Comparison of ENCODE assay signal across 20 mouse cellular contexts in the genomic region with DNA sequence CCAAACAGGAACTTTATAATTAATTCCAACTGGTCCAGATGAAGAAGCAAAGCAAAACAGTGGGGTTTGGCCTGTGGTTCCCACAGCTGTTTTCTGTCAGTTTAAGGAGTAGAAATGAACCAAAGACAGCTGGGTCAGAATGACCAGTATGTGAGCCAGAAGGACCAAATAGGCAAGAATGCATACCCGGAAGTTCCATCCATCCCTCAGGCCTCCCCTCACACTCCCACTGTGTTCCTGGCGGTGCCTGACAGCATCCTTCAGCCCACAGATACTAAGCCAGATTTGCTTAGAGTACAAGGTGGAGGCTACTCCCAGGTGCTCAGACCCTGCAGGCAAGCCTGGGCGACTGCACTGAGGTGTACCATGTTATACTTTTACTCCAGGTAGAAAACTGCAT. TPM values are rescaled to one million over a fixed set of nuclear protein-coding genes. Genes with fewer than 3 reads are reported as not detected.
A peak's percentile ranks its signal among the peaks of the same experiment; 100 is the strongest.
DNase-seq lines count a peak whose midpoint lies in the region; ATAC-seq and TF ChIP-seq lines count a peak whose summit lies in the region.
"Had no signal": no experiment of that assay in that cellular context is flagged by ENCODE, and none has a peak within 500 bp of the region (broad histone marks: within the 10 kb centered on the region; RNA-seq: fewer than 3 reads in every experiment).

No protein-coding gene starts in this region.

- no peaks in the 10 kb centered on the region; the same call in 1 of the 2 replicates for H3K9me3 ChIP-seq in lung, embryonic 14.5 days (ENCODE audit: low read depth, low read length)
- no peaks in the 10 kb centered on the region for H3K9me3 ChIP-seq in embryonic facial prominence, embryonic 14.5 days (ENCODE audit: control insufficient read depth, low read length)
- no peaks in the 10 kb centered on the region for H3K9me3 ChIP-seq in kidney, postnatal 0 days (replicated peaks; ENCODE audit: low read length)
- H3K9me3 ChIP-seq in stomach, embryonic 15.5 days = no peaks in the 10 kb centered on the region
- H3K9me3 ChIP-seq: embryonic facial prominence, embryonic 12.5 days; forebrain, embryonic 13.5 days; hindbrain, embryonic 10.5 days; liver, embryonic 15.5 days; midbrain, embryonic 13.5 days had no signal

- no peaks in the 10 kb centered on the region for H3K27me3 ChIP-seq in lung, embryonic 14.5 days (ENCODE audit: insufficient read depth, low read length)
- no peaks in the 10 kb centered on the region for H3K27me3 ChIP-seq in embryonic facial prominence, embryonic 14.5 days (replicated peaks; ENCODE audit: control insufficient read depth, insufficient read depth, low read length)
- no peaks in the 10 kb centered on the region for H3K27me3 ChIP-seq in kidney, postnatal 0 days (ENCODE audit: insufficient read depth, low read length)
- H3K27me3 ChIP-seq in stomach, embryonic 15.5 days (replicated peaks) = no peaks in the 10 kb centered on the region
- H3K27me3 ChIP-seq: embryonic facial prominence, embryonic 12.5 days; forebrain, embryonic 13.5 days; liver, embryonic 15.5 days; midbrain, embryonic 13.5 days had no signal

- 41% methylated on average over 3 of the region's 3 CpGs for WGBS in lung, embryonic 14.5 days
- 39% methylated on average over 3 of the region's 3 CpGs for WGBS in embryonic facial prominence, embryonic 14.5 days
- WGBS in kidney, postnatal 0 days = 18% methylated on average over 3 of the region's 3 CpGs
- 46% methylated on average over 3 of the region's 3 CpGs for WGBS in stomach, embryonic 15.5 days

- no peak for TF ChIP-seq CTCF in lung, embryonic 14.5 days (IDR thresholded peaks at IDR 0.05; ENCODE audit: low read depth)
- no peak for TF ChIP-seq CTCF in kidney, postnatal 0 days (IDR thresholded peaks at IDR 0.05; ENCODE audit: low read depth)

- no peak overlapping the region for H3K4me2 ChIP-seq in lung, embryonic 14.5 days
- H3K4me2 ChIP-seq in embryonic facial prominence, embryonic 14.5 days (ENCODE audit: low read depth, low read length) = no peak overlapping the region
- no peak overlapping the region for H3K4me2 ChIP-seq in kidney, postnatal 0 days (ENCODE audit: low read length)
- H3K4me2 ChIP-seq in stomach, embryonic 15.5 days = no peak overlapping the region
- H3K4me2 ChIP-seq: embryonic facial prominence, embryonic 12.5 days; forebrain, embryonic 13.5 days; liver, embryonic 15.5 days; midbrain, embryonic 13.5 days had no signal

- peak; percentile 81; the same call in 1 of the 2 replicates for ATAC-seq in lung, embryonic 14.5 days (ENCODE audit: insufficient read depth)
- ATAC-seq in embryonic facial prominence, embryonic 14.5 days (ENCODE audit: low read depth) = 0 out of 2 replicates have a peak, but pooled peaks have one; percentile 30
- peak; percentile 80 for ATAC-seq in kidney, postnatal 0 days (replicated peaks; ENCODE audit: low FRiP score, low read depth)
- ATAC-seq in stomach, embryonic 15.5 days (ENCODE audit: insufficient read depth, low FRiP score, low read depth) = peak; percentile 57; the same call in 1 of the 2 replicates
- ATAC-seq: CD4-positive, CD25-positive, alpha-beta regulatory T cell, adult 4 months; forebrain, embryonic 13.5 days; intestine, embryonic 16.5 days; midbrain, embryonic 13.5 days had no signal

- peak; percentile 51 for DNase-seq in lung, embryonic 14.5 days
- DNase-seq in lung, adult 18-20 months = no peak
- no peak for DNase-seq in embryonic facial prominence, embryonic 14.5 days (ENCODE audit: low spot score)
- DNase-seq in kidney, postnatal 0 days (ENCODE audit: low spot score) = peak; percentile 91
- DNase-seq in adrenal gland, adult 18-20 months (ENCODE audit: low spot score in 2 of 2) = no peak
- DNase-seq in right cerebral cortex, postnatal 4 days = no peak
- DNase-seq: adrenal gland, adult 8-10 months; cerebellum, postnatal 10 days; gastrocnemius, postnatal 10 days; left cerebral cortex, postnatal 4 days; thymus, postnatal 14 days had no signal

- H3K9ac ChIP-seq in lung, embryonic 14.5 days = no peak overlapping the region
- H3K9ac ChIP-seq in embryonic facial prominence, embryonic 14.5 days (ENCODE audit: low read depth, low read length) = no peak overlapping the region
- H3K9ac ChIP-seq in kidney, postnatal 0 days (ENCODE audit: low read depth, low read length) = no peak overlapping the region
- H3K9ac ChIP-seq in stomach, embryonic 15.5 days = no peak overlapping the region
- H3K9ac ChIP-seq: embryonic facial prominence, embryonic 12.5 days; forebrain, embryonic 13.5 days; liver, embryonic 15.5 days; midbrain, embryonic 13.5 days had no signal

- no peaks in the 10 kb centered on the region for H3K4me1 ChIP-seq in lung, embryonic 14.5 days (ENCODE audit: insufficient read depth)
- no peaks in the 10 kb centered on the region for H3K4me1 ChIP-seq in embryonic facial prominence, embryonic 14.5 days (ENCODE audit: control insufficient read depth, insufficient read depth, low read length)
- no peaks in the 10 kb centered on the region for H3K4me1 ChIP-seq in kidney, postnatal 0 days (replicated peaks; ENCODE audit: insufficient read depth, low read length)
- no peaks in the 10 kb centered on the region for H3K4me1 ChIP-seq in stomach, embryonic 15.5 days
- H3K4me1 ChIP-seq: embryonic facial prominence, embryonic 12.5 days; forebrain, embryonic 13.5 days; hindbrain, embryonic 10.5 days; liver, embryonic 15.5 days; midbrain, embryonic 13.5 days had no signal

- H3K36me3 ChIP-seq in lung, embryonic 14.5 days (ENCODE audit: insufficient read depth) = no peaks in the 10 kb centered on the region
- no peaks in the 10 kb centered on the region for H3K36me3 ChIP-seq in embryonic facial prominence, embryonic 14.5 days (ENCODE audit: control insufficient read depth, insufficient read depth, low read length)
- H3K36me3 ChIP-seq in kidney, postnatal 0 days (ENCODE audit: insufficient read depth, low read length) = no peaks in the 10 kb centered on the region
- no peaks in the 10 kb centered on the region for H3K36me3 ChIP-seq in stomach, embryonic 15.5 days
- H3K36me3 ChIP-seq: embryonic facial prominence, embryonic 12.5 days; hindbrain, embryonic 10.5 days; liver, embryonic 15.5 days; midbrain, embryonic 13.5 days had no signal

- H3K4me3 ChIP-seq in lung, embryonic 14.5 days (ENCODE audit: low read depth, low read length) = no peak overlapping the region
- H3K4me3 ChIP-seq in embryonic facial prominence, embryonic 14.5 days (ENCODE audit: low read depth, low read length) = no peak overlapping the region
- H3K4me3 ChIP-seq in kidney, postnatal 0 days (replicated peaks; ENCODE audit: low read depth, low read length) = no peak overlapping the region
- H3K4me3 ChIP-seq in stomach, embryonic 15.5 days (replicated peaks) = no peak overlapping the region
- H3K4me3 ChIP-seq: embryonic facial prominence, embryonic 12.5 days; forebrain, embryonic 13.5 days; hindbrain, embryonic 10.5 days; liver, embryonic 15.5 days; midbrain, embryonic 13.5 days had no signal

- no peak overlapping the region for H3K27ac ChIP-seq in lung, embryonic 14.5 days (ENCODE audit: low read depth)
- H3K27ac ChIP-seq in embryonic facial prominence, embryonic 14.5 days (replicated peaks; ENCODE audit: low read depth, low read length) = no peak overlapping the region
- no peak overlapping the region for H3K27ac ChIP-seq in kidney, postnatal 0 days
- no peak overlapping the region for H3K27ac ChIP-seq in stomach, embryonic 15.5 days
- H3K27ac ChIP-seq: embryonic facial prominence, embryonic 12.5 days; forebrain, embryonic 13.5 days; hindbrain, embryonic 10.5 days; liver, embryonic 15.5 days; midbrain, embryonic 13.5 days had no signal

RNA-seq across cellular contexts. Expression of gene Msrb2, which starts 35.3 kb away (rescaled TPM):
- polyA plus RNA-seq in lung, embryonic 14.5 days (2014; fragmentation: Nextera tagmentation; extraction: Ambion mirVana) = 24.4 and 24.8 TPM in 2 replicates
- 19.2 and 22.0 TPM in 2 replicates for polyA plus RNA-seq in embryonic facial prominence, embryonic 14.5 days (2014; fragmentation: Nextera tagmentation; extraction: Ambion mirVana)
- 37.8 and 38.0 TPM in 2 replicates for polyA plus RNA-seq in kidney, postnatal 0 days (2015; fragmentation: Nextera tagmentation; extraction: Ambion mirVana)
- 22.0 and 24.2 TPM in 2 replicates for polyA plus RNA-seq in stomach, embryonic 15.5 days (2015; fragmentation: Nextera tagmentation; extraction: Ambion mirVana)
- total RNA-seq in adrenal gland, adult 18-20 months (2021) = 10 to 100 TPM; 24.6 to 27.9 TPM

RNA-seq across cellular contexts. Expression of gene Ptf1a, which starts 38.9 kb away (rescaled TPM):
- not detected in 2 replicates for polyA plus RNA-seq in lung, embryonic 14.5 days (2014; fragmentation: Nextera tagmentation; extraction: Ambion mirVana)
- polyA plus RNA-seq in embryonic facial prominence, embryonic 14.5 days (2014; fragmentation: Nextera tagmentation; extraction: Ambion mirVana) = 0.18 TPM in 1 of 2 replicates, not detected in the other
- not detected in 2 replicates for polyA plus RNA-seq in kidney, postnatal 0 days (2015; fragmentation: Nextera tagmentation; extraction: Ambion mirVana)
- 27.9 and 39.8 TPM in 2 replicates for polyA plus RNA-seq in stomach, embryonic 15.5 days (2015; fragmentation: Nextera tagmentation; extraction: Ambion mirVana)
- not detected for total RNA-seq in adrenal gland, adult 18-20 months (2021)
- total RNA-seq: adrenal gland, adult 8-10 months; gastrocnemius, postnatal 10 days; layer of hippocampus, postnatal 14 days; left cerebral cortex, postnatal 4 days had no signal
- polyA plus RNA-seq: CD4-positive, CD25-positive, alpha-beta regulatory T cell, adult 4 months; liver, embryonic 15.5 days had no signal

Comparison
In these comparisons a context has a peak if more than half of its experiments do, and no peak if none do; other contexts are left out.
1. DNase-seq: peak in lung, embryonic 14.5 days (single experiment) and kidney, postnatal 0 days (single experiment); none in lung, adult 18-20 months (0 of 2), embryonic facial prominence, embryonic 14.5 days (single experiment), adrenal gland, adult 18-20 months (0 of 2) and right cerebral cortex, postnatal 4 days (single experiment).
2. ATAC-seq: peak in every context shown above with its lines; median percentile 81 in lung, embryonic 14.5 days; 80 in kidney, postnatal 0 days; 57 in stomach, embryonic 15.5 days; 30 in embryonic facial prominence, embryonic 14.5 days.
3. RNA of gene Ptf1a, which starts 38.9 kb away (polyA plus RNA-seq): 27.9 to 39.8 TPM in stomach, embryonic 15.5 days; not detected in lung, embryonic 14.5 days, 0.18 TPM in embryonic facial prominence, embryonic 14.5 days and not detected in kidney, postnatal 0 days; every median in the first group is over 10 times any median in the second.